Mouse (Mus musculus) testis, adult 2 months (tissue): ENCODE data around the gene Fam120a.

Experiments
- CTCF ChIP-seq: fragments of 200-500 bp; IDR thresholded peaks from 2 replicates; pipeline ENCODE4 v1.5.1; 2012; ENCODE audit warnings: low read depth, mild to moderate bottlenecking, inconsistent platforms, low read length, moderate library complexity; ENCODE audit not compliant: control insufficient read depth, insufficient read depth, insufficient replicate concordance
- POLR2A ChIP-seq: fragments of 200-500 bp; IDR thresholded peaks from 2 replicates; pipeline ENCODE4 v1.6.1; 2012; ENCODE audit warnings: low read depth, mild to moderate bottlenecking, inconsistent platforms, low read length, moderate library complexity; ENCODE audit not compliant: control insufficient read depth

- TF ChIP-seq CTCF (no peak), POLR2A (no peak)
These were observed 38.2 kb downstream of the Fam120a start for GRCm38 (mm10) chr13:48929535-48930110.
